Mouse (Mus musculus): Measurements from ENCODE around the gene Wdr25.

Gene Wdr25

DNA sequence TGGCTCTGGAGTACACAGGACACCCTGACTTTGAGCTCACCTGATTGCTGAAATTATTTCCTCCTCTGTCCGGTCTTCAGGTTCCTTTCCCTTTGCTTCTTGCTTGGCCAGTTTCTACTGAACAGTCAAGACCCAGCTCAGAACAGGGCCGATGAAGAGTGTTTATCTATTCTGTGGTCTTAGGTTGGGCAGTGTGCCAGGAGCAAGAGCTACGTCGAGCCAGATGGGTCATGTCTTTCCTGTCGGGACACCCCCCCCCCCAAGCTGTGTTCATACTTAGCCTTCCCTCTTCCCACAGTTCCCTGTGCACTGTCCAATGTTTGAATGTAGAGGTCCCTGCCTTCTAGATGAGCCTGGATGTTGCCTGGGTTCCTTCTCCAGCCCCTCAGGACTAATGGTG is 7.9 kb downstream of the Wdr25 start:
- no peak for DNase-seq

DNA sequence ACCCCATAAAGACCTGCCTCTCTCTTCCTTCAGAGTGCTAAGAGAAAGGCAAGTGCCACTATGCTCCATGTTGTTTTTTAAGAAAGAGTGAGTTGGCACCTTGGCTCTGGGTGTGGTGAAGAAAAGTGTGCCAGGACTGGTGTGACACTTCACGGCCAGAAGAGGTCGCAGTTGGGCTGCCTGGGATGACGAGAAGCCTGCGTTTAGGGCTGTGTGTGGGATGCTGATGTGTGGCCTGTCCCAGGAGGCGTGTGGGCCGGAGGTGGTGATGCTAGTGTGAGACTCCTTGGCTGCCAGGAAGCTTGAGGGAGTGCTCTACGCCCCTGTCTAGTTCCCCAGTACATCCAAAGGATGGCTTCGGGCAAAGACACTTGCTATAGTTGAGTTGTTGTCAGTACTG is 9.5 kb downstream of the Wdr25 start:
- no peak for DNase-seq

DNA sequence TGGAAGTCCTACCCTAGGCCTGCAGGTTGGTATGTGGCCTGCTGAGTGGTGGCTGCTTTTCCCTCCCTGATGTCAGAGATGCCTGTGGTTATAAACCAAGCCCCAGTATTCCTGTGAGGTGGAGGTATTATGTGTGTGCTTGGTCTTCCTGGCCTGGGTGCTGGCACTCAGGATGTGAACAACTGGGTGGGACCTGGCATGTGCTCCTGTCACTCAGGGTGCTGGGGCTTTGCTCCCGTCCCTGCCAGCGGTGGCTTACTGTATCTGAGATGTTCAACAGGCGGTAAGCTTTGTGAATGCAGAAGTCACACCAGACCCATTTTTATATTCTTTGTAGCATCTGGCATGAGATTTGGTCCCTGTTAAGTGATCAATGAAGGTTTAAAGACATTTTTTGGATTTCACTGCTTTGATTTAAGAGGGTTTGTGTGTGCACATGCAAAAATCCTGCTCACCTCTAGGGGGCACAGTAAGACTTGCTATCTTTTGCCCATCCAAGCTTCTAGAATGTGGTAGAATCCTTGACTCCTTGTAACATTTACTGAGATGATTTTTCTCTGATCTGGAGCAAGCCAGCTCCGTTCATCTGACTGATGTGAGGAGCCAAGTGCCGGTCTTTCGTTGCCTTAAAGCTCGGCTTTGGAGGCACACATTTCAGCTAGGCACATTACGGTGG is 10.3 kb downstream of the Wdr25 start:
- DNase-seq = no peak

DNA sequence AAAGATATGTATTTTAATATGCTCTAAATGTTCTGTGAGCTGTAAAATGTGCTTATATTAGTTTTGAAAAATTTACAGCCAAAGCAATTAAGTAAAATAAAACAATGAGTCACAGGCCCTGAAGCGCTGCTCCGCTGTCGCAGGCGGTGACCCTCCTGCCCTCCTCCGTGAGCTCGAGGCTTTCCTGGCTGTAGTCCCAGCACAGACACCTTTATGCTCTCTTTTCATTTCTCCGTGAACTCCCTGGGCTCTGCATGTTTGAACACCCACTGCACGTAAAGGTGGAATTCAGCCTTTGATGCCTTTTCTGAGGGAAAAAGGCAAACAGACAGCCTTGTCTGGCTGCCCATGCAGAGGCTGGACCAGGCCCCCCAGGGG is 10.8 kb downstream of the Wdr25 start:
- DNase-seq = no peak

DNA sequence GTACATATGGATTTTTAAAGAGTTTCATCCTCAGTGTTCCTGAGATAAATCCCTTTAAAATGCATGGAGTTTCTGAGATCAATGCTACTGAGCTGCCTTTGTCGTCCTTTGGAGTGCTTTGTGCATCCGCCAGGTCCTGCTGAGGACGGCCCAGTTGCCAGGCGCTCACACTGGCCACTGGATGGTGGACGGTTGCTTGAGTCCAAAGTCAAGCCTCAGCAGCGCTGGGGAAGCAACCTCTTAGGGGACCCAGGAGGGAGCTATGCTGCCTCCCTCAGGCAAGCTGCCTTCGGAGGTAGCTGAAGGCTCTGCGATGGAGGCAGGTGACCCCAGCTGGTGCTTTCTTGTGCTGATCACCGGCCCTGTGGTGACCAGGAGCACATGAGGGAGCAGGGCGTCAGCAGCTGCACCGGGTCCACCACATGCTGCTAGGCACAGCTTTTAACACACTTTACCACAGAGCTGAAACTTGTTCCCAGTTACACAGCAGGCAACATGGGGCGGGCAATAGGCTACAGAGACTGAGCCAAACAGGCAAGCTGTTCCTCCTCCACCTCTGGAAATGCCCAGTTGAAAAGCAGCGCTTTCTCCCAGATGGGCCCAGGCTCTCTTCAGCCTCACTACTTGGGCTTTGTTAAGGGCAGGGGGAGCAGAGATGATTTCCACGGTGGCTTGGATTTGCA is 12.3 kb downstream of the Wdr25 start:
- no peak for DNase-seq

DNA sequence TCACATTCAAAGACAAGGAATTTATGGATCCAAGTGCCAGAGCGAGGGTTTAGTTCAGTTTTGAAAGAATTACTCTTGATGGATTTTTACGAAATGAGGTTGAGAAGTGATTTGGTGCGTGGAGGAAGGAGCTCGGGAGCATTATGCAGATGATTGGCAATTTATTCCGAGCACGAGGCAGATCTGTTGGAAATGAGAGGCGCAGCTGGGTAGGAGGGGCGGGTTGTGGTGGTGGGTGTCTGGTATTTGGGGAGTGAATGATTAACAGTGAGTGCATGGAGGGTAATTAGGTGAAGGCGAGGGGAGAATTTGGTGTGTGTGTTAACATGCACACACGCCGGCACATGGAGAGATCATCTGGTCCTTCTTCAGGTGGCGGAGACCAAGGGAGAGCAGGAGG is 13.0 kb downstream of the Wdr25 start:
- DNase-seq = no peak

DNA sequence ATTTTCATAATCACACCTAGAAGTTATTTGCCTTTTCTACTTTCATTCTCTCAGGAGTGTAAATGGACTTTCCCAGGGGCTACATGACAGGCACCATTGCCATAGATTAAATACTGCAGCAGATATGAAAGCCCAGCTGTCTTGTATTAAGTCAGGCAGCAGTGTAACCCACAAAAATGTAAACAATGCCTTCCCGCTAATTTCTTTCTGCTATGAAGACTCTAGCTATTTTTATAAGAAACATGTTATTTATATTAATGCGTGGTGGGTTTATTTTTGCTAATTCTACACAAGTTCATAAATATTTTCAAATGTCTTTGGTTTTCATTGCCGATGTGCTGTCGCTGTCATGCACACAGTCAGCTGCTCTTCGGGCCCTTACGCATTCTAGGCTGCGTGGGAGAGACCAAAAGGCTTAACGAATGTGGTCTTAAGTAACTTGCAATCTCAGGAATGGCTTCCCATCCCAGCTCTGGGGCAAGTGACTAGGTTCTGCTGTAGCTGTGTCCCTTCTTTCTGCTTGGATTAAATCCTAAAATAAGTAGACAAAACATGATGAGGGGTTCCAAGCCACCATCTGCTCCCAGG is 16.5 kb downstream of the Wdr25 start:
- no peak for DNase-seq

DNA sequence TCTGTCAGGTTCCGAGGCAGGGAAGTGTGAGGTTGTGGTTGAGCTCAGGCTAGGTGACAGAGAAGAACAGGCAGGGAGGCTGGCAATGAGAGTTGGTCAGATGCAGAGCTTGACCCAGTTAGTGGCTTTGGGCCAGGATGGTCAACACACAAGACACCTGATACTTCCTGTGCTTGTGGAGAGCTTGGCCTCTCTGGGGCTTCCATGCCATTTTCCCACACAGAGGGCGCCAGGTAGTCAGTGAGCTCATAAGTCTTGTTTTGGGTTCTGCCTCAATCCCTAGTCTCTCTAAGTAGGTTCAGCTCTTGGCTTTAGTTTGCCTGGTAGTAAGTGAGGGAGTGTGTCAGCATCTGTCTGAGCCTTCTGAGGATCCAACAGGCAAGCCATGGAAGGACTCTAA is 19.0 kb downstream of the Wdr25 start:
- no peak for DNase-seq

DNA sequence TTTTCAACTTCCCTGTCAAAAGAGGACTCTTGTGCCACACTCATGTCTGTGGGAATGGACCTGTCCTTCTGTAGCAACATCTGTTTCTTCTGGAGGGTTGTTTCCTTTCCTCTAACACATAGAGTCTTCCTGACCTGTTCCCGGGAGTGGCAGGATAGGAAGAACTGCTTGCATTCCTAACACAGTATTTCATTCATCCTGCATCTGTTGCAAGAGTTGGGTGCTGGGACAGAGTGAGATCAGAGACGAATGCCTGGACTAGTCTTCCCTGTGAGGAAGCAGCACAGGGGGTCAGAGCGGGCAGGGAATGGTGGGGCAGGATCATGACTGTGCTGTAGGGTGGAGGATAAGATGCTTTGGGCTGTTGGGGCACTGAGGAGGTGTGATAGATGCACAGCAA is 20.8 kb downstream of the Wdr25 start:
- DNase-seq = no peak

DNA sequence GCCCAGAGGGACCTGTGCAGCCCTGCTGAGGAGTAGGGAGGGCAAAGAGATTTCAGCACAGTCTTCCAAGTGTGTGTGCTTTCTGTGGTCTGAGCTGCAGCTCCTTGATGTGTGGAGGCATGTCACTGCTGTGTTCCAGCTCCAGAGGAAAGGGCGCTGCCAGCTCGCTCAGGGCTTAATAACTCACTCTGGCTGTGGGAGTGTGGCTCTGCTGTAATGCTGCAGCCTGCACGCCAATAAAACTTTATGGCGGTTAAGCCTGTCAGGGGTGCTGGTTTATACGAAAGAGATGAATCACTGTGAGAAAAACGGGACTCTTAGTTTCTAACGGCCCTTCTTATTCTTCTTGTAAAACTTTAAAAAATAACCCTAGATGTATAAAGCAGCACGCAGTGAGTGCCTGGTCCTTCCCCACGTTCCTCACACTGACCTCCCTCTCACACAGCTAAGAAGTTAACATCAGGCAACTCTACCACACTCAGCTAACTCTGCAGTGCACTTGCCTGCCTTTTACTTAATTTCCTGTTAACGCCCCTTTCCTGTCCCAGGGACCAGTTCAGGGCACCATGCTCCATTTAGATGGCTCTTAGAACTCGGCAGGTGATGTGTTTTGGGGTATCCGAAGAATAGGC is 21.4 kb downstream of the Wdr25 start:
- no peak for DNase-seq

DNA sequence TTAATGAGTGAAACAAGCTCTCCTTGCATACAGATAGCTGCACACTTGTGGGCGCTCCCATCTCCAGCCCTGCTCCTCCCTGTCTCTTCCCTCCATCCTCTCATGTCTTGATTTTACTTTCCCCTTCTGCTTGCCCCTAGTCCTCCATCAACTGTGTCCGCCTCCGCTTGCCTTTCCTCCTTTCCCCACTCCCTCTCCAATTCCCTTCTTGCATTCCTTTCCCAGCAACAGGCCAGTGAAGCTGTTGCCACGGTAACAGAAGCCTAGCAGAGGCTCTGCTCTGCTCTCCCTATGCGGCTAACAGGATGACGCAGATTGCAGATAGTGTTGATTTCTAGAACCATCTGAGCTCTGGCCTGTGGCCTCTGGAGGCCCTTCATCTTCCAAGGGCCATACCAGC is 22.5 kb downstream of the Wdr25 start:
- no peak for DNase-seq

DNA sequence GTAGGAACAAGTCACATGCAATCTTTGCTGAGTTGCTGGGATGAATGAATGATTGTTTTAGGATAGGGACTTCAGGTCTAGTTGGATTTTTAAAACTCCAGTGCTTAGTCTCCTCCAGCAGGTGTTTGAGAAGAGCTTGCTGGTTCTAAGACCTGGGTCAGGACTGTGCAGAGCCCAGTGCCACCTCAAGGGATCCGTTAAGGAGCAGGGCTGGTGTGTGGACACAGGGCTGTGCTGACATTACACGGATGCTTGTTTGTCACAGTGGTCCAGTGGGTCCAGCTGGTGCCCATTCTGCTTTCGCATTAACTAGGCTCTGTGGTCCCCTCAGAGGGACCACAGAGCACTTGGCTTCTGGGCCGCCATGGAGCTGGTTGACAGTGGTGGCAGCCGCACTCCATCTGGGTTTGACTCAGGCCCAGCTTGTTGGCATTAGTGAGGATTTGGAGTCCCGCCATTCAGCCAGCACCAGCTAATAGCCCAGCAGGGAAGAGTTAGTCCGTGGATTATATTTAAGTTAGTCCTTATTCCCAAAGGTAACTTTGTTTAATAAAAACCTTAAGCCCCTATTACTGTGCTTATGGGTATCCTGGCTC is 23.1 kb downstream of the Wdr25 start:
- DNase-seq = no peak

DNA sequence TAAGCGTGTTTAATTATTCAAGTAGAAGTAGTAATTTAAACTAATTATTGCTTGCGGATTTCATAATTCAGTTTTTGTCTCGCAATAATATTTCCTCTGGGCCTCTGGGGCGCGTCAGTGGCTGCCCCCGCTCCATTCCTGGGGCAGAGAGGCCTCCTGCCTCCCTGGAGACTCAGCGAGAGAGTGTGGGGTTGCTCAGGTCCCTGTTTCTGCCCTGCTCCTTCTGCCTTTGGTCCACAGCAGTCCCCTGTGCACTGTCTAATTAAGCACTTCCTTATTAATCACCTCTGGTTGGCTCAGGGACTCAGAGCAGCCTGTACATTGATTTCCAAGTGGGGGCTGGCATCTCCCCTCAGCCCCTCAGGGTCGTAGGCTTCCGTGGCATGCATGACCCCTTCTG is 24.1 kb downstream of the Wdr25 start:
- DNase-seq = no peak

DNA sequence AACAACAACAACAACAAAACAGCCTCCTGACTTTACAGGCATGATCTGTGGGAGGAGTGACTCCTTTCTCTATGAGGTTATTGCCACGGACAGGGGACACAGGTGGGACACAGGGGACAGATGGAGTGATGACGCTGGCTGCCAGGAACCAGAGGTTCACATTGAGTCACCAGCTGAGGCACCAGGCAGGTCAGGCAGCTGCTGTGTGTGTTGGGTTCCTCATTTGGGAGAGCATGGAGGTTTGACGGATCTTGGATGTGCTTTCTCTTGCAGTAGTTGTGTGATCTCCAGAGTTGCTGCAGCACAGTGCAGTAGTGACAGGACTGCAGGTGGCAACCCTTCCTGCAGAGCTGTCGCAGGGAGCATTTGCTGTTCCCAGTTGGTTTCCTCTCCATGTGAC is 25.3 kb downstream of the Wdr25 start:
- no peak for DNase-seq

DNA sequence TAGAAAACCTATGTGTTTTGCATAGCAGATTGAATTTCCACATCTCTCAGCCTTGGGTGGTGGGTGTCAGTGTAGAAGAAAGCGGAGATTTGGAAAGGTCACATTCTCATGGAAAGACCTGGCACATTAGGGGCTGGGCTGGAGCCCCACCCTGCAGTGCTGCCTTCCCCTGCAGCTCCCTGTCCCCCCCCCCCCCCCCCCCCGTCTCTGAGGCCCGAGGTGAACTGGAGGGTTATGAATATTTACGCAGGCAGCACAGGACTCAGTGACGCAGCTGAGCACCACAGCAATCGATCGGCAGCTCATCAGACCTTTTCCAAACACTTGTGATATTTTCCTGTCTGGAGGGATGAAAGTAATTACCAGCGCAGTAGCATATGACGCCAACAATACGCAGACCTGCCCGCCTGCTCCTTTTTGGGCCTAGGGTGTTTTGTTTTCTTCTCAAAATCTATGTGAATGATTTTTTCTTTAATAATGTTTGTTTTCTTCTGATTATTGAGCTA is 33.2 kb downstream of the Wdr25 start:
- DNase-seq = no peak

DNA sequence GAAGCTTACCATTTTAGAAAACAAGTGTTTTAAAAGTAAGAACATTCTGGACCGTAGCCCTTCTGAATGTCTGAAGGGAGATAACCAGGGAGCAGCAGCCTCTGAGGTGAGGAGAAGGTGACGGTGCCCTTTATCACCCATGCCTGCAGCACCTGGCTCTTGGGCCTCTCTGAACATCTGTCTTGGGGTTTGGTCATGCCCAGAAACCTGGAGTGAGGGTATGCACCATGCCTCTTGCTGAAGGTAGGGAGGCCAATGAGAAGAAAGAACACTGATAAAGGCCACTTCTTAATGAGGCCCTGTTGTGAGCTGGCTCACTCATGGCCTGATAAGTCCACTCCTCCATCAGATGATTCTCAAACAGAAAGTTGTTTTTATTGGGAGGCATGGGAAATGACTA is 34.8 kb downstream of the Wdr25 start:
- no peak for DNase-seq

DNA sequence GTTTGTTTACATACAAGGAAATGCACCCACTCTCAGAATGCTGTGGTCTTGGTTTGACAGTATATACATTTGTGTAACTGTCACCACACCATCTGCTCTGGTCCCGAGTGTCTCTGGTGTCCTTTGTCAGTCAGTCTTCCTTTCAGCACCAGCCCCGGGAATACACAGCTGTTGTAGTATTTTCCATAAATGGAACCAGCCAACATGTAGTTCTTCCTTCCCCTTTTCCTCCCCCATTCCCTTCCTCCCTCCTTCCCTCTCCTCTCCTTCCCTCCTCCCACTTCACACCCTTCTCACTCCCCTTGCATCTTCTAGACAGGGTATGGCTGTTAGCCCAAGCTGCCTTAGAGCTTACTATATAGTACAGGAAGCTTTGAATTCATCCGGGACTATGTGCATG is 36.0 kb downstream of the Wdr25 start:
- no peak for DNase-seq

DNA sequence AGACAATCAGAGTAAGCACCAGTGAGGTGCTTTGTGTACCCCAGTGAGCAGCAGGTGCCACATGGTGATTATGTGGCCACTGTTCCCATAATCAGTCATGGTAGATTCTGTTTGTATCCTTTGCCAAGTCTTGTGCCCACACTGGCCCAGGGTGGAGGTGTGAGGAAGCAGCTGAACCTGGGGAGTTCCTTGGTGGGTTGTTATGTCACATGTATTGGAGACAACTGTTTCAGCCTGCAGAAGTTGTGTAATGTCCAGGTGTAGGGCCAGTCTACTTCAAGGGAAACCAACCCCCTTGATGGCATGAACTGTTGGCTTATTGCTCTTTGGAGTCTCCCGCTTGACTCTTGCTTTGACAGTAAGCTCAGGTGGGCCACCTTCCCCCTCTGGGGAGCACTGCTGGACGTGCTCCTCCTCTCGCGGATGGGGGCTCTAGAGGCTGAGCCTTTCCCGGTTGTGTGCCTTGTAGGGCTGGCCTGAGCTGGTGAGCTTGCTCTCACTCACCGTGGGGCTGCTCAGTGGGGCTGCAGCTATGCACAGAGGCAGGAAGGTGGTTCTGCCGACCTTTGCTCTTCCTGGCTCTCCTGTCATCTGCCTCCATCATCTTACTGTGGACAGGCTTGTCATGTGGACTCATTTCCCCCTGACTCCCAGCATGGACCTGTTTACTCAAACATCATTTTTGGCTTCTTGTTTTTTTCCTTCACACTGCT is 38.1 kb downstream of the Wdr25 start:
- DNase-seq = no peak

DNA sequence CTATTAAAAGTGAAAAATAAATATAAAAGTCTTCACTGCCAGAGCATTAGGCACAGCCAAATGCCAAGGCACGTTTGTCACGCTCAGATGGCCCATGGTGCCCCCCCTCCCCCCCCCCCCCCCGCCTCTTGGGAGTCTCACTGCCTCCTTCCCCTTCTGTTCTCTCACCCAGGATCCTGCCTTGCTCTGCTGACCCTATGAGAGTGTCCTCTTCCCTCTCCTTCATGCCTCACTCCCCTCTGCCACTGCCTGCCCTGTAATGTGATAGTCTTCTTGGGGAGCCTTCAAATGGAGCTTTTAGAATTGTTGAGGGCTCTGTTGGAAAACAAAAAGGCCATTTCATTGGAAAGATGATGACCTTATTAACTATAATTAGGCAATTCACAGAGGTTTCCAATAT is 38.7 kb downstream of the Wdr25 start:
- DNase-seq = no peak

DNA sequence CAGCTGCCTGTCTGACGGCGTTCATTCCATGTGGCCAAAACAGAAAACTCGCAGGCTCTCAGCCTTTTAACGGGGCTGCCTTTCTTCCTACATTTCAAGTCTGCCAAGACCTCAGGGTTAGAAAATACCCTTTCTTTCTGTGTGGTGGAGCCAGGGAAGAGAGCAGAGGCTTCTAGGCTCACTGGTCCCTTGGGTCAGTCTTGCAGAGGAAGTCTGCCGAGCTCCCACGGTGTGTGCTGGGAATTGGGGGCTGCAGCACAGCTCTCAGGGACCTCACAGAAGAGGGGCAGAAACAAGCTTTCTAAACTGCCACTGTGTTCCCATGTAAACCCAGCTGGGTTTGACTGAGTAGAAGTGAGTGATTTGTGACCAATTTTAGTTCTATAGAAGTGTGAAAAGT is 40.8 kb downstream of the Wdr25 start:
- no peak for DNase-seq

DNA sequence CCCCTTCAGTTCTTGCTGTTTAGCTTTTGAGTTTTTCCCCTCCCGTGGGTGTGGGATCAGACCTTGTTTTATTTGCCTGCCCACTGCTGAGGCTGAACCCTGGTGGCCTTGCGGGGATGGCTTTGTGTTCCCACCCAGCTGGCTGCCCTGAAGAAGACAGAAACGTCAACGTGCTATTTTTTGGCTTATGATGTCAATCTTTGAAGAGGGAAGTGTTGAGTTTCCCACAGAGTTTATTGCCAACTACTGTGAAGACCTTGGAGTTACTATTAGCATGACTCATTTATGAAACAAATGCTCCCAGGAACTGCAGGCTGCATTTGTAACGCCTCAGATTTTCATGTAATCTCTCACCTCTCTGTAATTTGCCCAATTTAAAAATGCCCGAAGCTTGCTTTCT is 43.4 kb downstream of the Wdr25 start:
- no peak for DNase-seq

DNA sequence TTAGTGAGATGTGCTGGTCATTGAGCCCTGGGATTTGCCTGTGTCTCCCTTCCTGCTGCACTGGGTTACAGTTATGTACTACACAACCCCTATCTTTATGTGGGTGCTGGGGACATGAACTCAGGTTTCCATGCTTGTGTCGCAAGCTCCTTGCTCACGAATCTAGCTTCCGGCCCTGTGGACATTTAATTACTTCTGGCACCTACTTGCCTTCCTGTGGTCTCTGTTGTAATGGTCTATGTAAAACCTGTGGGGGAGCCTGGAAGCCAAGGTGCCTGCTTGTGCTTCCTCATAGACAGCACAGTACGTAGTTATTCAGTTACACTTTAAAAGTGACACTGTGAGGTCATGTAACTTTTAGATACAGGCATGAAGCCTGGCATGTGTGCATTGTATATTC is 44.1 kb downstream of the Wdr25 start:
- DNase-seq = no peak

DNA sequence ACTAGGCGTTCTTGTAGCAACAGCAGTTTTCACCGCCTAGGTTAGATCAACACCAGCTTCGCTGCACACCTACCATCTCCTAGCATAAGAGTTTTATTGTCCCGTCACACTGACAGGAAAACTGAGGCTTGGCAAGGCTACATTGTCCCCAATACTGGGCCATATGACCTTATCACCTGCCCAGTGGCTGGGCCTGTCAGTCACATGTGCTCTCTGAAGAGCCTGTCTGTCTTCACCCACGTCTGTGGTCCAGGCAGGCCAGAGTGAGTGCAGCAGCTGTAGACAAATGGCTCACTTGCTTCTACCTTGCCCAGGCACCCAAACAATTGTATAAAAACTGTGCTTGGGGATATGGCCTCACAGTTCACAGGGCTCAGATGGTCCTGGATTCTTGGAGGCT is 45.4 kb downstream of the Wdr25 start:
- no peak for DNase-seq
